Mouse (Mus musculus): ENCODE data around the gene Magi2.

The Magi2 gene

DNA sequence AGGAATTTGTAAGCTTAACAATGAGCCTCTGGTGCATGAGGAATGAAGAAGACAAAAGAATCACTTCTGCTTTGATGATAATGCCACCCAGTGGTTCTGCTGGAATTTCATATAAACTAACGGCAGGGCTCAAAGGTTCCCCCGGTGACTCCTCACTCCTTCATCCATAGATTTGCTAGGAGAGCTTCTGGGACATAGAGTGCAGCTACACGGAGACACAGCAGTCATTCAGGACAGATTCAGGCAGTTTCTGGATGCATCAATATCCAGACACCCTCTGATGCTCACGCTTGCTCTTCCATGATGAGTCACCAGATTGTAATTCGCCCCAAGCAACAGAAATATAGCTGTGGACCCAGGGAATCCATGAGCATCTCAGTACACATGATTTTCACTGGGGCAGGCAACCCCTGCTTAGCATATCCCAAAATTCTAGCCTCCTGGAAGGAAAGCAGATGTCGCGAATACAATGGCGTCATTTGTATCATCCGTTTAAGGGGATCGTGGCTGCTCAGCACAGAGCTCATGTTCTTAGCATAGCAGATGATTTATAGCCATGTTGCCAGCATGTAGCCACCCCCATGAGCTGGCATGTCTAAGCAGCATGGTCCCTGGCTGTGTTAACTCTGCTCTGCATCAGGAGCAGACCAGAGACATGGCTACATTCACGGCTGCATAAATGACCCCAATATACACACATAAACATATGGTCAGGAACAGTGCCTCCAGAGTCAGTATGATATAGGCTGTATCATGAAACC, 1426.8 kb downstream of the Magi2 start:
- DNase-seq (ENCODE audit: low spot score in 2 of 2) = peak in 1 of 2 experiments; percentile 50

DNA sequence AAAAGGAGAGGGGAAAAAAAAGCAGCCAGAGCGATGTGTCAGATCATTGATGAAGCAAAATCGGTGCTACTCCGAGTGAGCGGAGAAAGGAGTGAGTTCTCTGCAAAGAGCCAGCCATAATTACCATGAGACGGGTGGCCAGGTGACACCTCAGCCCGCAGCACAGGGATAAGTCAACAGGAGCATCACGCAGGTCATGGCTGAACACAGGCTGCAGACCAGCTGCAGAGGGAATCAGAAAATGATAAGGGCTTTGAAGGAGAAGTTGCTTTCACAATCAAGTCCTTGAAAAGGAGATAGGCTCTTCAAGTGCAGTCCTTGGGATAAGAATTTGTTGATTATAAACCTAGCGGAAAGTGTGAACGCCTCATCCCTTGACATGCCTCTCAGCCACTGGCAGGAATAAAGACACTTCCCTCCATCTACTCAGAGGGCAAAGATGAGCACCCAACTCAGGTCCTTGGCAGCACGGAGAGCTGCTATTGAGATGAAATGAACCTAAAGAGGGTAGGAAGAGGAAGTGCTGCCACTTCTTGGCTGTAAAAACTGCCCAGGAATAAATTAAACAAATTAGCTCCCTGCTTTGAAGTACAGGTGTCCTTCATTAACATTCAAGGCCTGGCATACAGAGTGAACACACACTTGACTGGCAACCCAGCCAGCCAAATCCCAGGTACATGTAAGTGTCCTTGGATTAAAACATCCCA, 1428.1 kb downstream of the Magi2 start:
- no peak for DNase-seq (ENCODE audit: low spot score in 2 of 2)

DNA sequence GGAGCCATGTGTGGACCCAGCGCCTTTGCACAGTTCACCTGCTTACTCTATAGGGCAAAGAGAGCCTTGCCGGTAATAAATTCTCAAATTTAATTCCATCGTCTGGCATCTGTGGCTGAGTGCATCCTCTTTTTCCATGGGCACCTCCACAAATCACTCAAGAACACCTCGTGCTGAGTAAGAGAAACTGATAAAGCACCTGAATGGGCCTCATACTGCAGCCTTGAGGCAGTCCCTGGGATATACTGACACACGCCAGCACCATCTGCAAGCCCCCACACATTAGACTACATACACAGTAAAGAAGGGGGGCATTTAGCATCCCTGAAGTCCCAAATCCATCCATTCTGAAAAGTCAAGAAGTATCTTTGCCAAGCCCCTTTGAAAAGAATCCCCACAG, 1430.2 kb downstream of the Magi2 start:
- no peak for DNase-seq (ENCODE audit: low spot score in 2 of 2)

DNA sequence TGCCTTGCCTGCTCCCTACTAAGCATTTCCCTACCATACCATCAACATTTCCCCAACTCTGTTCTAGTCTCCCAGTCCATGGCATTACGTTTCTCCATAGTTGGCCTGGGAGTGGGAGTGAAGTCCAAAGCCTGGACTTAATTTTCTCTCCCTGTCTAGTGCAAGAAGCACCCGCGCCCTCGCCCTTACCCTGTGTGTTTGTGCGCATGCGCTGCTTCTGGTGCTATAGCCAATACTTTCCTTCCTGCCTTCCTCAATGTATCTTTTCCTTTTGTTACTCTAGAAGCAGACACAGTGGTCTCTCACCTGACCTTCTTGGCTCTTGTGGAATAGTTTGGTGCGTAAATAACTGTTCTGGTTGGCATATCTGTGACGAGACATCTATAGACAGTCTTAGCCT, 1440.8 kb downstream of the Magi2 start:
- no peak for DNase-seq (ENCODE audit: low spot score in 2 of 2)

DNA sequence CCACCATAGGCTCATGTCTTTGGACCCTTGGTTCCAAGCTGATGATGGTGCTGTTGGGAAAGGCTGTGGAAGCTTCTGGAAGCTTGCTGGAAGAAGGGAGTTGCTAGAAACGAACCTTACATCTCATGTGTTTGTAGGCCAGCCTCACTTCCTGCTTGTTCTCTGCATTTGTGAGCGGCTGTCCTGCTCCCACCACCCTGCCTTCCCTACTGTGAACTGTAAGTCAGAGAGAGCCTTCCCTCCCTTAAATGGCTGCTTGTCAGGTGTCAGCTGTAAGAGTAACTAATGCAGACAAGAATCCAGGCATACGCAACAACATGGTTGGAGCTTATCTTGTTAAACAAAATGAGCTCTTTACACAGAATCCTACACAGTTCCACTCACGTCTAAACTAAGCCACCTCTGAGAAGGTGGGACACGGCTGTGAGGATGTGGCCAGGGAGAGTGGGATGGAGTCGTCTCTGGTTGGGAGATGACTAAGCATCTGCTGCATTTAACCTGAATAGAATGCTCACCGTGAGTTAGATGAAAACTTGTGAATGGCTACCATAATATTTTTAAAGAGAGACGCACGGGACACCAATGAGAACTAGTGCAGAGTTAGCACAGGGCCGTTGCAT, 1442.0 kb downstream of the Magi2 start:
- DNase-seq (ENCODE audit: low spot score in 2 of 2) = no peak

DNA sequence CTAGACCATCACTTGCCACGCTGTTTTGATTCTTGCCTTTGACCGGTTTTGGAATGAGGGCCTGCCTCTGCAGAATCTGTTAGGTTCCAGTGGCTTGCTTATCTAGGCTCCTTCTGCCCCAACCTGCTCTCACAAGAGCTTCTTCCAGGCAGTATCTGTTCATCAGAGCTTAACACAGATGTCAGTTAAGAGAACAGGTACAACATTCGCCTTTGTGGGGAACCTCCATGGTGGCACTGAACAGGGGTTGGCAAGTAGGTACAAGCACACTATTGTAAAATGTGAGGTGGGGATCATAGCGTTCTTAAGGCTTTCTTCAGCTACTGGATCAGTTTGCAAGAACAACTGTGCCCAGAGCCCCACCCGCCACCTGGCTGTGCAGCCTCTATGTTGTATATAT, 1442.6 kb downstream of the Magi2 start:
- no peak for DNase-seq (ENCODE audit: low spot score in 2 of 2)

DNA sequence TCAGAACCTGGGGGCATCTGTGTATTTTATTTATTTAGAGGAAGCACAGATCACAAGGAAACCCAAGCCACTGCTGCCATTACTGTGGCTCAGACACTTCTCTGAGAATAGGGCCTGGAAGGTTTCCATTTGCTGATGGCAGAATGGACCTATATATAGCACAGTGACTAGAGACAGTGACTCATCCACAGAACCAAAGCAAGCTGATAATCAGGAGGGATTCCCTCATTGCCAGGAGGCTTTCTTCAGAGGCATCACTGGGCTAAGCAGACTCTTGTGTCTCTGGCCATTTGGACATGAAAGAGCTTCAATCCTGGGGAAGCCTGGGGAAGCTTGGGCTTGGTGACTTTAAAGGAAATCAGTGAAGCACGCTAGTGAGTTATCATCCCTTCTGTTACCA, 1445.0 kb downstream of the Magi2 start:
- peak in 1 of 2 experiments; percentile 60 for DNase-seq (ENCODE audit: low spot score in 2 of 2)

DNA sequence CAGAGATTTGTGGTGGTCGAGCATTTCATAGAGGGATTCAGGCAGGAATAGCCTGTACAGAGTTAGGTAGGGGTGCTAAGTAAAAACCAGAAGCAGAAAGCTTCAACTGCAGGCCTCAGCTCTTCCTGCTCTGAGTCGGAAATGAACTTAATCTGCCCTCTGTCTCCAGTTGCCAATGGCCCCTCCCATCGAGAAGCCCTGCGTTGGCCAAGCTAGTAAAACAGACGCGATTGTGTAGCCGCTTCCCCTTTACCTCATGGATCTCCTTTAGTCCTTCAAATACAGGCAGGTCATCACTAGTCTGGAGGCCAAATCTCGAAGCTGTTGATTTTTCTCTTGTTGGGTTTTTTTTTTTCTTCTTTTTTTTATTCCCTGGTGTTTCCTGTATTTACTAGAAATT, 1447.7 kb downstream of the Magi2 start:
- DNase-seq (ENCODE audit: low spot score in 2 of 2) = no peak

DNA sequence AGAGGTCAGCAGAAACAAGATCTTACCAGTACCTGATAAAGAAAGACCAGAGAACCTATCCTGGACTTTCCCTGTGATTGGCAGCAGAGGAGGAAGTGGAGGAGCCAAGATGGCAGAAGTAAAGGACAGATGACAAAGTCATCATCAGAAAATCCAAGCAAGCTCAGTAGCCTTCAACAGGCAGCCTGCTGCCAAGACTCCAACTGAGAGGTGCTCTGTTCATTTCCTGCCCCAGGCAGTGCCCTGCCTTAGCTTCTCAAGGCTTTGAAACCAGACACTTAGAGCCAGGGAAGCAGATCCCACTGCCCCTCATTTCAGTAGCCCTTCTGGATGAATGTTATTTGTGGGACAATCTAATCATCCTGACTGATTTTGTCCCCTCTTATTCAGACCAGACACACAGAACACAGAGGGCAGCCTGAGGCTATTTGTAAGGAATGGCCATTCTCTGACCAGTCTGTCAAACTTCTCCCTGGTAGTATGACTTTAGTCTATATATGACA, 1448.4 kb downstream of the Magi2 start:
- no peak for DNase-seq (ENCODE audit: low spot score in 2 of 2)

DNA sequence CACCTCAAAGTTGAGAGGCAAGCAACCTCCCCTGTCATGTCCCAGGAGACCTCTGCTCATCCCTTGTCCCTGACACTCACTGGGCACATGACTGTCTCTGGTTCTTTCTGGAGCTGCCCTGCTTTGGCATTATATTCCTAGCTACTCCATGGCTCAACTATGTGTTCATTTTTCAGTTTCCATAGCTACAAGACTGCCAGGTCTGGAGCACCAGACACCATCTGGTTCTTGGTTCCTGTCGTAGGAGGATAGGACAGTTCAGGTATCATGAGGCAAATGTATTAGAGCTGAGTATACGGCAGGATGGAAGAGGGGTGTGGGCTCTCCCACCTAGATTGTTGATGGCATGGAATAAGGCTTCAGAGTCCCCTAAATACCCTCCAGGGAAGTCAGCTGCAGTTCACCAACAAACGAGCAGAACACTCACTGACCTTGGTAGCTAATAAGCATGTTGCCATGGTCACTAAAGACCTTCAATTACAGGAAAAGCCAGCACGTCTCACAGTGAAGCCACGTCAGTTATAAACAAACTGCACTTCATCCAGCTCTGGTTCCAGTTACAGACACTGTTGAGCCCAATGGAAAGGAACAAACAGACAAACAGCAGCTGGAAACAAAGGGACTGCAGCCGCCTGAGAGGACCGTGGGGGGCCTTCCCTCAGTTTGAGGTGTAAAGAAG, 1449.5 kb downstream of the Magi2 start:
- DNase-seq (ENCODE audit: low spot score in 2 of 2) = peak; percentile 31 to 39

DNA sequence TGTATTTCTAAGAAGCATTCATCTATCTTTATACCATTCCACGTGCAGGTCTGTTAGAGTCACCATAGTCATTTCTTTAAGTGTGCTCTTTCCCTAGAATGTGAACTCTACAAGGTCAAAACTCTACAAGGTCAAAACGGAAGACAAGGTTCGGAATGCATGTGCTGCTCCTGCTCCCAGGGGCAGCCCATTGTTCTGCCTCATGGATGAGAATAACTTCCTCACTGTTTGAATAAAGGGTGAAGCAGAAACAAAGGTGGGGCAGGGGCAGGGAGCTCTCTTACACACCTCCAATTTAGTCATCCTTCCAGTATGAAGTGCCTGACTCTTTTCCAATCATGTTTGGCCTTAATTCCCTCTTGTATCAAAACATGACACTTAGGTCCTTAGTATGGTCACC, 1450.4 kb downstream of the Magi2 start:
- no peak for DNase-seq (ENCODE audit: low spot score in 2 of 2)

DNA sequence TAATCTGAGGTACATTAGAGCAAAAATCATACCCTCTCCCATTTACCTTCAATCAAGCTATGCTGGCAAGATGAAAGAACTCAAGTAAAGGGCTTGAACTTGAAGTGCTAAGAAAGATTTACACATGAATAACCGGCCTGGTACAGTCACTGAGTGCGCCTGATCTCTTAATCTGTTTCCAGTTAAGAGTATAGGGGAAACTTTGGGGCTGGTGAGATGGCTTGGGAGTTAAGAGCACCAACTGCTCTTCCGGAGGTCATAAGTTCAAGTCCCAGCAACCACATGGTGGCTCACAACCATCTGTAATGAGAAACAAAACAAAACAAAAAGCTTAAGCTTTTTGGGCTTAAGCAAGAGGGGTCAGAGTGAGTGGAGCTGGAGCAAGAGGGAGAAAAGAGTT, 1451.7 kb downstream of the Magi2 start:
- no peak for DNase-seq (ENCODE audit: low spot score in 2 of 2)

DNA sequence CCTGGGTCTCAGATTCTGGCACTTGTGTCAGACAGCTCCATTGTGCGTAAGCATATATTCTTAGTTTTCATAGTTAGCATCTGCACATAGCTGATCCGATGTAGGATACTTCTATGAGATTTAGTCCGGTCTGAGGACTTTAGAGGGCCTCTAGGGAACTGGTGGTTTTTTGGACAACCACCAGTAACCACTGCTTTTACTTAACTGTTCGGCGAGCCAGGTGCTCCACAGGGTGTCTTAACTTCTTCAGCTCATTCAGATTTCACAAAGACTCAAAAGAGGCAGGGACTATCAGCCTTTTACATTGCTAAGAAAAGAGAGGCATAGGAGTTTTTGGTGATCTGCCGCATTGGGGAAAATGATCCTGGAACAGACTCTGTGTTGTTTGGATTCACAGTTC, 1453.1 kb downstream of the Magi2 start:
- no peak for DNase-seq (ENCODE audit: low spot score in 2 of 2)

DNA sequence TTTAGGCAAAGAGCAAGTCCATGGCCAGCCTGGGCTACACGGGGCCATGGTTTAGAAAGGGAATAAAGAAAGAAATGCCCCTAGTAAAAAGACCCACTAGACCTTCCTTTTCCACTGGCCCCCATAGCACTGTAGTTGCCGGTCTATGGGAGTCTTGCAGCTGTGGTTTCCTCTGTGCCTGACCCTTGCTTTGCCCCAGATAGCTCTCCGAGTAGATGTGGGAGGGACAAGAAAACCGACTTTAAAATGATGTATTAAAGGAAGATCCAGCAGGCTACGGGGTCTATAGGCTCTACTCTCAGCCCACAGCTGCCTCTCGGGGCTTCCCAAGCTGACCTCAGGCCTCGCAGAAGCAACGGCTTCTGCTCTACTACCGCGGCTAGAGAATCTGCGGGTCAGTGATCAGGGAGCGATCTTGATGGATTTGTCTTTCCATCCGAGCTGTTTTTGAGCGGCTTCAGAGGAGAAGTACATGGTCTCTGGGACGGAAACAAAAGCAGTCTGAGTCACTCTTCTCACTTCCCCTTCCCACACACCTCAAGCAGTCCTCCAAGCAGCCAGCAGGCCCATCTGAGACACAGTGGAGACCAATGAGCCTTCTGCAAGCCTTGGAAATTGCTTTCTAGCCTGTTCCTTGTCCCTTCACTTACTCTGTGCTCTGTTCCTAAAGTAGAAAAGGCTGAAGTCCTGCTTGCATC, 1454.1 kb downstream of the Magi2 start:
- peak; percentile 59 to 61 for DNase-seq (ENCODE audit: low spot score in 2 of 2)

DNA sequence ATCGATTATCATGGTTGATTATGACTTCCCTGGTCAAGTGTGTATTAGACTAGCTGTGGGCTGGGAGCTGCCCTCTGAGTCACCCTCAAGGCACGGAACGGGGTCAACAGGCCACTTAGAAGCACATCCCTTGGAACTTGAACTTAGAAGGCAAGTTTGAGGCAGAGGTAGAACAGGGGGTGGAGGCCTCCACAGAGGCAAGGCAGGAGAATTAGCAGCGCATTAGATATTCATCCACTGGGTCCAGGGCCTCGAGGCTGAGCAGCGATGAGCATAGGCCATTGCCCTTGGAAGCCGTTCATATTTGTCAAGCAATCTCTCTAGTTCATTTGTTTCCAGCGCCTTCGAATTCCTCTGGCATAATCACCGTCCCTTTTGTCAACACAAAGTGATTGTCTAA, 1454.8 kb downstream of the Magi2 start:
- no peak for DNase-seq (ENCODE audit: low spot score in 2 of 2)

DNA sequence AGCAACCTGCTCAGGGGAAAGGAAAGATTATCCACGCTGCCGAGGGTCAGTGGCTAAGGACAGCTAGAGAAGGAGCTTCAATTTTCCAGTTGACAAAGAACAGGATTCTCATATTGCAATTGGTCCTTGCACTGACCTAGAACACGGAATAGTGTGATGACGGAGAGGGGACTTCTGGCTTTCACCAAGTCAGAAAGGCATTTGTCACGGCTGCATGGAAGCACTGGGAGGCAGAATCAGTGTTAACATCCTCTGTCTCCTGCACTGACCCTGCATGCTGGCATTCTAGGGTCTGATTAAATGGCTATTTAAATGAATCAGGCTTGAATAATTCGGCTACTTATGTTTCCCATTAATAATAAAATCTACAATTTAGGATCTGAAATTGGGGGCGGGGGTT, 1455.4 kb downstream of the Magi2 start:
- DNase-seq (ENCODE audit: low spot score in 2 of 2) = no peak

DNA sequence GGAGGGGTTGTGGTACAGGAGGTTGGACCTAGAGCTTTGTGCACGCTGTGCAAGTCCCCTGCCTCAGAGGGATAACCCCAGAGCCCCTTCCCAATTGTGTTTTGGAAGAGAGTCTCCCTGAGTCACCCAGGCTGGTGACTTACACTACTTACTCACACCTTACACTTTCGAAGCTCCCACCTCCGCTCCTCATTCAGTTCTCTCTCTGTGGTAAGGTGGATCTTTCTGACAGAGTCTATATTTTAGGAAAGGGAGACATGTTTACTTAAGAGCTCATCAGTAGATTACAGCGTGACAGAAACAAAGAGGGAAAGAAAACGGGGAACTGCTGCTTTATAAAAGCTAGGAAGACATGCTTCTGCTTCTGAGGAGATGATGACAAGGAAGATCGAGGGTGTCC, 1457.3 kb downstream of the Magi2 start:
- DNase-seq (ENCODE audit: low spot score in 2 of 2) = no peak

DNA sequence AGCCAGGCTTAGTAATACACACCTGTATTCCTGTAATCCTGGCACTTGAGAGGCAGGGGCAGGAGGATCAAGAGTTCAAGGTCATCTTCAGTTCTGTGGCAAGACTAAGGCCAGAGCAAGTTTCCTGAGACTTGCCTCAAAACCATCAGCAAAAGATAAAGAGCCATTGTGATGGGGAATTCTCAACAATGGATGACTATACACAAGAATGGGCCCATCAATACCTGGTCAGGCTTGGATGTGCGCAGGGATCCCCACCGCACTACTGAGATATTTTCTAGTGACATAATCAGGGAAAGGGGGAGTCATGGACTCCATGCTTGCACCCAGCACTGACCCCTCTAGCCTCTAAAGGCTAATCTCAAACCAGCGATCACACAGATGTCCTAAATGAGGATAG, 1465.4 kb downstream of the Magi2 start:
- no peak for DNase-seq (ENCODE audit: low spot score in 2 of 2)

DNA sequence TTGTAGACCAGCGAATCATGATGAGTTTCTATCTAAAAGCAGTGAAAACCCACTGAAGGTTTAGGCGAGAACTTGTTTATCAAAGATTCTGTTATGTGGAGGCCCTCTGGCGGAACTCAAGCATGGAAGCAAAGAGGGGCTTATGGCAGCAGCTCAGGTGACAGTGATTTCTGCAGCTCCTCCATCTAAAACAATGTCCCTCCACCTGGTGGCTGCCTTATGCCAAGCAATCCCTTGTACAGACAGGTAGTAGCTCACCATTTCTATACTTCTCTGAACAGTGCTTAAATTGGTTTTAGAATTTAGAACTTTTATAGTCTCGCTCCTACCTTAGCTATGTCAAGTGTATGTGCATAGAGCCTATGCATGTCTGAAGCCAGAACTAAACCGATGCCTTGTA, 1472.3 kb downstream of the Magi2 start:
- no peak for DNase-seq (ENCODE audit: low spot score in 2 of 2)

DNA sequence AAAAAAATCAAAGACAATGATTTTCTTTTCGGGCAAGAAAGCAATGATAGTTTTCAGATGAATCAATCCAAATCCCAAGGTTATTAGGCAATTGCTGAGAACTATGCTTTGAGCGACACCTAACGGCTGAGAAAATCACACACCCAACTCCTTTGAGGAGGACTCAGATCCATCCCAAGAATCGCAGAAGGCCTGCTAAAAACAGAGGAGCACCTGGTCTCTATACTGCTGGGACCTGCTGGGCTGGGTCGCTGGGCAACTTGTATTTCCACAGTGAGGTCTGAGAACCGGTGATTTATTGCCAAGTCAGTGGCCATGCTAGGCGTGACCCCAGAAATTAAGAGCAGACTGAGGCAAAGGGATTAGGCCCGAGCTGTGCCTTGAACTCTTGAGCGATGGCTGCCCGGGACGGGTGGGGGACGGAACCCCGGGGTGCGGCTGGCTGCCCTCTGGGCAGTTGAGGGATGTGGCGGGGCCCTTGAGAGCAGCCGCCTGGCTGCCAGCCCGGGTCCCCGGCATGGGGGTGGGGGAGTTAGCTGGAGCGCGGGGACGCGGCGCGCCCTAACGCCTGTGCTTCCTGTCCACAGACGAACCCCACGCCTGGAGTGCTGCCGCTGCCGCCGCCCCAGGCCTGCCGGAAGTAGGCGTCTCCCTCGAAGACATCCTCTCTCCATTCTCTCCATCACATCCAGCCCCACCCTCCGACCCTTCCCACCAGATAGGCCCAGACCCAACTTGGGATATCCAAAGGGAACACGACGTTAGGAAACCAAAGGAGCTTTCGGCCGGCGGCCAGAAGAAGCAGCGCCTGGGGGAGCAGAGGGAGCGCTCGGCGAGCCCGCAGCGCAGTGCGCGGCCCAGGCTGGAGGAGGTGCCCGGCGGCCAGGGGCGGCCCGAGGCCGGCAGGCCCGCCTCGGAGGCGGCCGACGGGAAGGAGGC, 1474.9 kb downstream of the Magi2 start:
- peak; percentile 86 to 87 for DNase-seq (ENCODE audit: low spot score in 2 of 2)
